Mouse (Mus musculus): ENCODE measurements around the gene Ptpn4. TPM values are rescaled to one million over a fixed set of nuclear protein-coding genes. Genes with fewer than 3 reads are reported as not detected.
A peak's percentile ranks its signal among the peaks of the same experiment; 100 is the strongest.

Gene Ptpn4
- polyA plus RNA-seq, 1 experiment from 2014 or later, result 7.3 TPM

- Histone ChIP-seq H3K4me3 (no peak overlapping the region), H3K36me3 (no peaks in the 10 kb centered on the region), H3K27me3 (ENCODE audit: insufficient read depth, poor library complexity, severe bottlenecking) (no peaks in the 10 kb centered on the region), H3K27ac (no peak overlapping the region), H3K9me3 (0 out of 2 replicates have a peak, but pooled peaks cover 3% of the 10 kb centered on the region), H3K4me1 (replicated peaks) (no peaks in the 10 kb centered on the region)
- DNase-seq (ENCODE audit: low spot score), result no peak
- 93% methylated on average over 12 of the region's 12 CpGs for whole genome bisulfite sequencing
These were observed 11.9 kb upstream of the Ptpn4 start for GRCm38 (mm10) chr1:119849146-119849935.

- WGBS, result 81% methylated on average over 4 of the region's 4 CpGs
- Histone ChIP-seq H3K9me3 (0 out of 2 replicates have a peak, but pooled peaks cover 3% of the 10 kb centered on the region), H3K27ac (no peak overlapping the region), H3K27me3 (ENCODE audit: insufficient read depth, poor library complexity, severe bottlenecking) (no peaks in the 10 kb centered on the region), H3K4me1 (replicated peaks) (no peaks in the 10 kb centered on the region), H3K4me3 (no peak overlapping the region), H3K36me3 (no peaks in the 10 kb centered on the region)
- DNase-seq (ENCODE audit: low spot score), result no peak
These were observed 7.9 kb upstream of the Ptpn4 start for GRCm38 (mm10) chr1:119845321-119845720.

GRCm38 (mm10) chr1:119843121-119843520 is 5.7 kb upstream of the Ptpn4 start:
- Histone ChIP-seq H3K4me1 (replicated peaks) (0 out of 2 replicates have a peak, but pooled peaks cover 2% of the 10 kb centered on the region), H3K4me3 (no peak overlapping the region), H3K27me3 (ENCODE audit: insufficient read depth, poor library complexity, severe bottlenecking) (no peaks in the 10 kb centered on the region), H3K27ac (no peak overlapping the region), H3K36me3 (no peaks in the 10 kb centered on the region), H3K9me3 (no peaks in the 10 kb centered on the region)
- DNase-seq (ENCODE audit: low spot score), result no peak
- WGBS, result 82% methylated on average over 3 of the region's 3 CpGs

- Histone ChIP-seq H3K27ac (no peak overlapping the region), H3K4me3 (0 out of 2 replicates have a peak overlapping the region, but pooled peaks have one; percentile 89), H3K27me3 (ENCODE audit: insufficient read depth, poor library complexity, severe bottlenecking) (no peaks in the 10 kb centered on the region), H3K9me3 (no peaks in the 10 kb centered on the region), H3K4me1 (replicated peaks) (peaks cover 29% of the 10 kb centered on the region), H3K36me3 (no peaks in the 10 kb centered on the region)
- 37% methylated on average over 3 of the region's 3 CpGs for WGBS
- DNase-seq (ENCODE audit: low spot score), result no peak
These were observed 828 bp upstream of the Ptpn4 start for GRCm38 (mm10) chr1:119838241-119838640.

GRCm38 (mm10) chr1:119836479-119837015 is 866 bp downstream of the Ptpn4 start:
- DNase-seq (ENCODE audit: low spot score), result no peak
- peak overlapping the region; percentile 89 for H3K4me3 ChIP-seq
- under 1% methylated on average over 31 of the region's 31 CpGs for WGBS

GRCm38 (mm10) chr1:119835726-119836478 is 1.5 kb downstream of the Ptpn4 start:
- H3K36me3 ChIP-seq, result 0 out of 2 replicates have a peak, but pooled peaks cover 2% of the 10 kb centered on the region
- H3K9me3 ChIP-seq, result no peaks in the 10 kb centered on the region
- peak overlapping the region; percentile 97 for H3K27ac ChIP-seq
- 17% methylated on average over 9 of the region's 9 CpGs for WGBS
- DNase-seq (ENCODE audit: low spot score), result no peak
- H3K4me1 ChIP-seq (replicated peaks), result peaks cover 29% of the 10 kb centered on the region
- H3K4me3 ChIP-seq, result peak overlapping the region; percentile 89
- no peaks in the 10 kb centered on the region for H3K27me3 ChIP-seq (ENCODE audit: insufficient read depth, poor library complexity, severe bottlenecking)

More at GRCm38 (mm10) chr1:119836479-119837015, 866 bp downstream of the Ptpn4 start:
- H3K27me3 ChIP-seq (ENCODE audit: insufficient read depth, poor library complexity, severe bottlenecking), result no peaks in the 10 kb centered on the region
- peak overlapping the region; percentile 97 for H3K27ac ChIP-seq
- H3K4me1 ChIP-seq (replicated peaks), result peaks cover 29% of the 10 kb centered on the region
- no peaks in the 10 kb centered on the region for H3K9me3 ChIP-seq
- H3K36me3 ChIP-seq, result 0 out of 2 replicates have a peak, but pooled peaks cover 2% of the 10 kb centered on the region

- Histone ChIP-seq H3K36me3 (peaks cover 8% of the 10 kb centered on the region; the same call in 1 of the 2 replicates), H3K4me1 (replicated peaks) (no peaks in the 10 kb centered on the region), H3K27me3 (ENCODE audit: insufficient read depth, poor library complexity, severe bottlenecking) (no peaks in the 10 kb centered on the region), H3K4me3 (no peak overlapping the region), H3K9me3 (no peaks in the 10 kb centered on the region), H3K27ac (no peak overlapping the region)
- 88% methylated on average over 1 of the region's 1 CpGs for WGBS
- DNase-seq (ENCODE audit: low spot score), result no peak
These were observed 9.3 kb downstream of the Ptpn4 start for GRCm38 (mm10) chr1:119828160-119828559.

GRCm38 (mm10) chr1:119818704-119819103 is 18.7 kb downstream of the Ptpn4 start:
- no peaks in the 10 kb centered on the region for H3K9me3 ChIP-seq
- H3K27ac ChIP-seq, result no peak overlapping the region
- H3K36me3 ChIP-seq, result no peaks in the 10 kb centered on the region
- DNase-seq (ENCODE audit: low spot score), result no peak
- H3K4me3 ChIP-seq, result no peak overlapping the region
- H3K27me3 ChIP-seq (ENCODE audit: insufficient read depth, poor library complexity, severe bottlenecking), result no peaks in the 10 kb centered on the region
- WGBS, result 80% methylated on average over 1 of the region's 1 CpGs
- H3K4me1 ChIP-seq (replicated peaks), result no peaks in the 10 kb centered on the region

GRCm38 (mm10) chr1:119807707-119808106 is 29.7 kb downstream of the Ptpn4 start:
- DNase-seq (ENCODE audit: low spot score), result no peak
- Histone ChIP-seq H3K4me3 (no peak overlapping the region), H3K9me3 (no peaks in the 10 kb centered on the region), H3K4me1 (replicated peaks) (no peaks in the 10 kb centered on the region), H3K27ac (no peak overlapping the region), H3K36me3 (no peaks in the 10 kb centered on the region), H3K27me3 (ENCODE audit: insufficient read depth, poor library complexity, severe bottlenecking) (no peaks in the 10 kb centered on the region)
- 97% methylated on average over 1 of the region's 1 CpGs for WGBS

GRCm38 (mm10) chr1:119805984-119806383 is 31.4 kb downstream of the Ptpn4 start:
- DNase-seq (ENCODE audit: low spot score), result no peak
- Histone ChIP-seq H3K36me3 (no peaks in the 10 kb centered on the region), H3K27me3 (ENCODE audit: insufficient read depth, poor library complexity, severe bottlenecking) (no peaks in the 10 kb centered on the region), H3K27ac (no peak overlapping the region), H3K9me3 (no peaks in the 10 kb centered on the region), H3K4me1 (replicated peaks) (no peaks in the 10 kb centered on the region), H3K4me3 (no peak overlapping the region)
- WGBS, result 92% methylated on average over 2 of the region's 2 CpGs

GRCm38 (mm10) chr1:119804586-119804985 is 32.8 kb downstream of the Ptpn4 start:
- no peak overlapping the region for H3K4me3 ChIP-seq
- no peak overlapping the region for H3K27ac ChIP-seq
- H3K27me3 ChIP-seq (ENCODE audit: insufficient read depth, poor library complexity, severe bottlenecking), result no peaks in the 10 kb centered on the region
- no peaks in the 10 kb centered on the region for H3K36me3 ChIP-seq
- H3K4me1 ChIP-seq (replicated peaks), result no peaks in the 10 kb centered on the region
- H3K9me3 ChIP-seq, result no peaks in the 10 kb centered on the region
- no peak for DNase-seq (ENCODE audit: low spot score)
- WGBS, result 75% methylated on average over 1 of the region's 1 CpGs

- Histone ChIP-seq H3K36me3 (peaks cover 12% of the 10 kb centered on the region), H3K27ac (no peak overlapping the region), H3K27me3 (ENCODE audit: insufficient read depth, poor library complexity, severe bottlenecking) (no peaks in the 10 kb centered on the region), H3K4me1 (replicated peaks) (no peaks in the 10 kb centered on the region), H3K4me3 (no peak overlapping the region), H3K9me3 (no peaks in the 10 kb centered on the region)
- no peak for DNase-seq (ENCODE audit: low spot score)
These were observed 42.2 kb downstream of the Ptpn4 start for GRCm38 (mm10) chr1:119795174-119795573.

- H3K27ac ChIP-seq, result no peak overlapping the region
- H3K27me3 ChIP-seq (ENCODE audit: insufficient read depth, poor library complexity, severe bottlenecking), result no peaks in the 10 kb centered on the region
- H3K36me3 ChIP-seq, result peaks cover 12% of the 10 kb centered on the region
- H3K4me1 ChIP-seq (replicated peaks), result no peaks in the 10 kb centered on the region
- DNase-seq (ENCODE audit: low spot score), result no peak
- no peak overlapping the region for H3K4me3 ChIP-seq
- WGBS, result 89% methylated on average over 1 of the region's 1 CpGs
- no peaks in the 10 kb centered on the region for H3K9me3 ChIP-seq
These were observed 43.1 kb downstream of the Ptpn4 start for GRCm38 (mm10) chr1:119794342-119794741.
